Mouse (Mus musculus) midbrain, embryonic 12.5 days (tissue): ENCODE results near the gene Zscan2. TPM values are rescaled to one million over a fixed set of nuclear protein-coding genes. Genes with fewer than 3 reads are reported as not detected.

ENCODE experiments used
- ATAC-seq: fragments of 200-750 bp; cut with Nextera tagmentation; 2 replicates; pipeline ENCODE4 v1.8.0; 2017; ENCODE audit warnings: low read depth, moderate TSS enrichment, moderate library complexity; ENCODE audit not compliant: low FRiP score
- H3K27ac ChIP-seq: fragments of 300-500 bp; sonication (generic); replicated peaks from 2 replicates; pipeline ENCODE4 v1.5.1; 2016; ENCODE audit warnings: mild to moderate bottlenecking
- H3K27me3 ChIP-seq: fragments of 300-500 bp; sonication (generic); 2 replicates; pipeline ENCODE4 v1.6.1; 2016; ENCODE audit warnings: mild to moderate bottlenecking
- H3K36me3 ChIP-seq: fragments of 300-500 bp; sonication (generic); 2 replicates; pipeline ENCODE4 v1.6.1; 2016
- H3K4me1 ChIP-seq: fragments of 300-500 bp; sonication (generic); 2 replicates; pipeline ENCODE4 v1.6.1; 2016
- H3K4me2 ChIP-seq: fragments of 300-500 bp; sonication (generic); replicated peaks from 2 replicates; pipeline ENCODE4 v1.6.1; 2016; ENCODE audit warnings: mild to moderate bottlenecking, moderate library complexity
- H3K4me3 ChIP-seq: fragments of 300-500 bp; sonication (generic); 2 replicates; pipeline ENCODE4 v1.5.1; 2016; ENCODE audit warnings: mild to moderate bottlenecking
- H3K9ac ChIP-seq: fragments of 300-500 bp; sonication (generic); replicated peaks from 2 replicates; pipeline ENCODE4 v1.6.1; 2016; ENCODE audit warnings: mild to moderate bottlenecking, moderate library complexity
- H3K9me3 ChIP-seq: fragments of 300-500 bp; sonication (generic); 2 replicates; pipeline ENCODE4 v1.6.1; 2016; ENCODE audit warnings: mild to moderate bottlenecking
- WGBS: fragments of 180-500 bp; shearing (Covaris S2); methylation state at CpG from one replicate; pipeline ENCODE4 v1.1.7; 2016; 5-methylcytosine and 5-hydroxymethylcytosine counted together
- polyA plus RNA-seq: library from polyadenylated mRNA; unstranded; fragments of >200 nt; fragmentation: Nextera tagmentation; extraction: Ambion mirVana; gene quantifications from 2 replicates; pipeline ENCODE4 v1.2.1, GENCODE M21; 2016

The Zscan2 gene
- polyA plus RNA-seq, 1 experiment from 2014 or later, result 4.1 TPM

DNA sequence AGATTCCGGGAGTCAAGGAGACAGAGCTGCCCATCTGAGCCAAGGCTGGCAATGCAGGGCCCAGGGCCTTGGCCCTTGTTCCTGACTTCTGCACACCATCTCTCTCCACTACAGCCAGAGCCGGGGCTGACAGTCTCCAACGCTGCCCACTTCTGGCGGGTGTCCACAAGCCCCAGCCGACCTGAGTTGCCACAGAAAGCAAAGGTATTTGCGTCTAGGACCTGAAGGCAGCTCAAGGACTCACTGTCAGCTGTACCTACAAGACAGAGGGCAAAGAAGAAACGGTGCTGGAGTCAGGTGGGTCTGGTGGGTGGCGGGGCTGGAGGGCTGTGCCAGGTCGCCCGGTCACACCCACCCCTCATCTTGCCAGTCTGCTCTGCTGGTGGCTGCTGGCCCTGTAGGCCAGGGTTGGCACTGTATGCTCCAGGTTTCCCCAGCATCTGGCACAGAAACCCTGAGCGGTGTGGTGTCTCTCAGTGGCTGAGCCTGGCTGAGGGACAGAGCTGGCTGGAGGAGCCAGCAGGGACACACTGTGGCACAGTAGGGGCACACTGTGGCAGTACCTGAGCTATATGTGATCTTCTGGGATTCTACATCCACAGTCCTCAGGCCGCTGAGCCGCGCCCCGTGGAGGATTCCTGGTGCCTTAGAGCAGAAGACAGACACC, 32.5 kb downstream of the Zscan2 start:
- Histone ChIP-seq H3K27me3 (no peaks in the 10 kb centered on the region), H3K9me3 (no peaks in the 10 kb centered on the region), H3K4me3 (no peak overlapping the region), H3K36me3 (peaks cover 74% of the 10 kb centered on the region), H3K4me1 (peaks cover 12% of the 10 kb centered on the region), H3K9ac (no peak overlapping the region), H3K4me2 (no peak overlapping the region), H3K27ac (no peak overlapping the region)
- 91% methylated on average over 15 of the region's 15 CpGs for WGBS
- ATAC-seq, result no peak

DNA sequence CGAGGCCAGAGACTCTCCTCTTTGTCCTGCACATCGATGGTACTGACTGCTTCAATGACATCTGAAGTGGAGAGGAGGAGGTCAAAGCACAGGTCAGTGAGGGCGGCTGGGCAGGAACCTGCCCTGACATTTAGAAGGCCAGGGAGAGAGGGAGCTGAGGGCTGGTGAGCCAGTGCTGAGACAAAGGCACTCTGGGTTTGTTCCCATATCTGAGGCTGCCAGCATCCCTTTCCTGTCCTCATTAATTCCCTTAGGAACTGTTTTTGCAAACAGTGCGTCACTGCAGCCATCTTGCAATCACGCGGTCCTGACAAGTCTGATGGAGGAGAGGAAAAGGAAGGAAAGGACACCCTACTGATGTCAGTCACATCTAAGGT, 33.0 kb downstream of the Zscan2 start:
- H3K4me2 ChIP-seq, result no peak overlapping the region
- no peaks in the 10 kb centered on the region for H3K27me3 ChIP-seq
- peaks cover 75% of the 10 kb centered on the region for H3K36me3 ChIP-seq
- H3K27ac ChIP-seq, result no peak overlapping the region
- no peak overlapping the region for H3K9ac ChIP-seq
- peaks cover 11% of the 10 kb centered on the region for H3K4me1 ChIP-seq
- no peak for ATAC-seq
- H3K9me3 ChIP-seq, result no peaks in the 10 kb centered on the region
- no peak overlapping the region for H3K4me3 ChIP-seq
- 88% methylated on average over 6 of the region's 6 CpGs for WGBS

DNA sequence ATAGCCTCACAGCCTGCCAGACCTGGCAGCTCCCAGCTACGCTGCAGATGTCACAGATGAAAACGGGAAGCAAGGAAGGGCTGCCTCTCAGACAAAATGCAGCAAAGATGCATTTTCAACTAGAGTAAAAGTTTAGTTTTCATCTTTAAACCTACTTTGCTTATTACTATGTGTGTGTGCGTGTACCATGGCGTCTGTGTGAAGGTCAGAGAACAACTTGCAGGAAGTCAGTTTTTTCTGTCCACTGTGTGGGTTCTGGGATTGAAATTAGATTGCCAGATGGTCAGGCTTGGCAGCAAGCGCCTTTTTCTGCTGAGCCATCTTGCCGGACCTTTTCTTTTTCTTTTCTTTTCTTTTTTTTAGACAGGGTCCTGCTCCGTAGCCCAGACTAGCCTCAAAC, 33.5 kb downstream of the Zscan2 start:
- no peak for ATAC-seq
- Histone ChIP-seq H3K4me3 (no peak overlapping the region), H3K4me2 (no peak overlapping the region), H3K9me3 (no peaks in the 10 kb centered on the region), H3K27ac (no peak overlapping the region), H3K9ac (no peak overlapping the region), H3K4me1 (peaks cover 6% of the 10 kb centered on the region), H3K36me3 (peaks cover 75% of the 10 kb centered on the region), H3K27me3 (no peaks in the 10 kb centered on the region)
- 93% methylated on average over 7 of the region's 7 CpGs for WGBS

DNA sequence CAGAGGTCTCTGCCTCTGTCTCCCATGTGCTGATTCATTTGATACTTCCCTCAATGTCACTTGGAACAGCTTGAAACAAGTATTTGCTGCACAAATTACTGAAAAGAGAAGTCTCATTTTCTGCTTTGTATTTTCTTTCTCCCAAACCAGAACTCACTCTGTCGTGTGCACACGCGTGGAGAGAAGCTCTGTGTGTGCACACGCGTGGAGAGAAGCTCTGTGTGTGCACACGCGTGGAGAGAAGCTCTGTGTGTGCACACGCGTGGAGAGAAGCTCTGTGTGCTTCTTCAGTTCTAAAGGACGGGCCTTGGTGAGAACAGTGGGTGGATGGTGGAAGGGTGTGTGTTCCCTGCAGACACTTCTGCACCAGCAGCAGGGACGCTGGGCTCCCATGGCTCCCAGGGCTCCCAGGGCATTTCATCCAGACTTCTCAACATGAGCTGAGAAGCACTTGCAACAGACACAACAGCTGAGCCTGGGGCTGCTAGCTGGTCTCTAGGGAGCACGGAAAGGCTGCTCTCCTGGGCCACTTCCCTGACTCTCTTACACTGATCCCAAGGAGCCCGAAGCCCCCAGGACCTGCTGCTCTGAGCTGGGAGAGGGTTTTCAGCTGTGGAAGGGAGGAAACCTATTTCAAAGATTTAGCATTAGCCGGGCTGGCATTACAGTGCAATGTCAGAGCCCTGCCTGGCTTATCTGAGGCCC, 34.2 kb downstream of the Zscan2 start:
- no peak overlapping the region for H3K4me3 ChIP-seq
- peaks cover 77% of the 10 kb centered on the region for H3K36me3 ChIP-seq
- no peaks in the 10 kb centered on the region for H3K27me3 ChIP-seq
- H3K9me3 ChIP-seq, result no peaks in the 10 kb centered on the region
- 95% methylated on average over 14 of the region's 14 CpGs for WGBS
- no peak for ATAC-seq
- no peak overlapping the region for H3K27ac ChIP-seq
- H3K4me1 ChIP-seq, result peaks cover 4% of the 10 kb centered on the region; the same call in 1 of the 2 replicates
- H3K9ac ChIP-seq, result no peak overlapping the region
- H3K4me2 ChIP-seq, result no peak overlapping the region

DNA sequence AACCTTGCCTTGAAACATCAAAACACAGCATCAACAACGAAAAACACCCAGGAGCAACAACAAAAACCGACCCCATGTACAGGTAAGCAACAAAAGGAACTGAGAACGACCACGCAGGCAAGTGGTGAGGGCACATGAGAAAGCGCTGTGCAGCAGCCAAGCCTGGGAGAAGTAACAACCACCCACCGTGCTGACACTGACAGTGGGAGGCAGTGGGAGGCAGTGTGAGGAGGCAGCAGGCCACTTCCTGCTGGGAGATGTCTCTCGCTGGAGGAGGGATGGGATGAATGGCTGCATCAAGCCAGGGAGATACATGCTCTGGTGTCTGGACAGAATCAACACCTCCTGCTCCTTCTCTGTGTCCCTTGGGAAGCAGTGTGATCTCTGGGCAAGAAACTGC, 36.4 kb downstream of the Zscan2 start:
- no peak overlapping the region for H3K27ac ChIP-seq
- no peaks in the 10 kb centered on the region for H3K9me3 ChIP-seq
- H3K4me2 ChIP-seq, result no peak overlapping the region
- WGBS, result 91% methylated on average over 7 of the region's 7 CpGs
- peaks cover 57% of the 10 kb centered on the region for H3K36me3 ChIP-seq
- H3K27me3 ChIP-seq, result no peaks in the 10 kb centered on the region
- no peak overlapping the region for H3K4me3 ChIP-seq
- no peak overlapping the region for H3K9ac ChIP-seq
- no peak for ATAC-seq
- peaks cover 16% of the 10 kb centered on the region for H3K4me1 ChIP-seq

DNA sequence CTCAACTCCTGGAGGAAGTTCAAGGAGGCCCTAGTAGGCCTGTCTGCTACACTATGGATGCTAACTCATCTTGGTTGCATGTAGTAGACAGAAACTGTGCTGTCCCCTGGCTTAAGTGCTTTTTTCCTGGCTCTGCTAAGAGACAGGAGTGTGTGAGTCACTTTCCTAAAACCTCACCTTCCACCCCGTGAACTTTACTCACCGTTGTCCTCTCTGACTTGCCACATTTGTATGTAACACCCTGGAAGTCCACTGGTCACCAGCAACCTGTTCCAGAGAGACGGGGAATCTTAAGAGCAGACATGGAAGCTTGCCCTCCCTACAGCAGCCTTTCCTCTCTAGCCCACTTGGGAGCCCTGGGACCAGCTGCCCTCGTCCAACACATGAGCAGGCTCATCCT, 37.0 kb downstream of the Zscan2 start:
- Histone ChIP-seq H3K27me3 (no peaks in the 10 kb centered on the region), H3K4me2 (no peak overlapping the region), H3K4me1 (peaks cover 18% of the 10 kb centered on the region), H3K27ac (no peak overlapping the region), H3K36me3 (peaks cover 51% of the 10 kb centered on the region), H3K9ac (no peak overlapping the region), H3K9me3 (no peaks in the 10 kb centered on the region), H3K4me3 (no peak overlapping the region)
- WGBS, result 92% methylated on average over 4 of the region's 4 CpGs
- no peak for ATAC-seq

DNA sequence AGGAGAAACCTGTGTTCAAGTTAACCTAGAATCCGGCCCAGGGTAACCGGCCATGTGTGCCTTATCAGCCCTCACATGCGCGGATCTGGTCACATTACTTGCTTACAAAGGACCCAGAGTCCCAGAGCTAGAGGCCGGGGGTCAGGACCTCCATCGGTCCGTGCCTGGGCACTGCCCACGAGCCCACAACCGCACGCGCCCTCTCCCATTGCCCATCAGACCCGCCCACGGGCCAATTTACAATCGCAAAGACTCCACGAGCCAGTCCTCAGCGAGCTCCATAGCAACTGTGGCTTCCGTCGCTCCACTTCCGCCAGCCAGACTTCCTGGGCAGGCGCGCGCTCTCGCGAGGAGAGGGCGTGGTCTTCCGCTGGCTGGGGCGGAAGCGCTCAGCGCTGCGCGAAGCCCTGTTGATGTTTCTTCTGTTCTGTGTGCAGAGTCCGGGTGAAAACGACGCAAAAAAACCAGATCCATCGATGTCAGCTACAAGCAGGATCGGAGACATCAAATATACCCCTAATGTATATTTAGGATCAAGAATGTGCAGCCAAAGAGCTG, 40.3 kb downstream of the Zscan2 start, which contains the start of gene Wdr73:
Gene Wdr73 (minus strand): TSS at position 326 of the 558 bp plus-strand sequence.
- Histone ChIP-seq H3K9me3 (no peaks in the 10 kb centered on the region), H3K27me3 (peaks cover 6% of the 10 kb centered on the region; the same call in 1 of the 2 replicates), H3K4me3 (peak within 1 kb of the TSS; percentile 84), H3K4me2 (peak within 1 kb of the TSS; percentile 82), H3K27ac (peak within 1 kb of the TSS; percentile 82), H3K36me3 (peaks cover 37% of the 10 kb centered on the region), H3K4me1 (peaks cover 30% of the 10 kb centered on the region), H3K9ac (peak within 1 kb of the TSS; percentile 62)
- peak; percentile 93 for ATAC-seq
- under 1% methylated on average over 36 of the region's 36 CpGs for WGBS

DNA sequence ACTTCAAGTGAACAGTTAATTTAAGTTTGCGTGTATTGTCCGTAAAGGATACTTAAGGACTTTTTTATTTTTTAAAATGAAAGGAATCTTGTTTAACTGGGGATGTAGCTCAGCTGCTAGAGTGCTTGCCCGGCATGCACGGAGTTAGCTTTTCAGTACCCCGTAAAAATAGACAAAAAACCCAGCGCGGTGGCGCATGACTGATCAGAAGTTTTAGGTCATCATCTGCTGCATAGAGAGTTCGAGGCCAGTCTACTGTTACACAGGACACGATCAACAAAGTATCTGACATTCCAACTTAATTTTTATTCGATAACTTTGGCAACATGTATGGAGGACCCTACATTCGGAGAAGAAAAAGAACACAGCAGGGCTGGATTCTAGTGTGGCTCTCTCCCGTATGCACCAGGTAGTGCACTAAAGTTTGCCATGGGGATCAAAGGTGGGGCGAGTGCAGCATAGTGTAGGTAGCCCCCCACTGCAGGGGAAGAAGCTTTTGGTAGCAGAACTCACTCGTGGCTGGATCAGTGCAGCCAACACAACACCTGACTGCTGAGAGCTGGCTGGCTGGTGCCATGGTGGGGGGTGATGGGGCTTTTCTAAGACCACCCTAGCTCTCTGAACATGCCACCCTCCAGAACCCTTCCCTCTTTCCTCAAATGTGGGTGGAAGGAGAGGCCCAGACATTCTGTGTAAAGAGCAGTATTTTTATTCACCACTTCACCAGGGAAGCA, 41.0 kb downstream of the Zscan2 start:
- peaks cover 34% of the 10 kb centered on the region for H3K36me3 ChIP-seq
- H3K27me3 ChIP-seq, result peaks cover 6% of the 10 kb centered on the region; the same call in 1 of the 2 replicates
- ATAC-seq, result peak; percentile 11; the same call in 1 of the 2 replicates
- H3K4me2 ChIP-seq, result peak overlapping the region; percentile 82
- peak overlapping the region; percentile 62 for H3K9ac ChIP-seq
- peak overlapping the region; percentile 82 for H3K27ac ChIP-seq
- peaks cover 30% of the 10 kb centered on the region for H3K4me1 ChIP-seq
- no peaks in the 10 kb centered on the region for H3K9me3 ChIP-seq
- H3K4me3 ChIP-seq, result peak overlapping the region; percentile 84
- WGBS, result 33% methylated on average over 15 of the region's 15 CpGs

DNA sequence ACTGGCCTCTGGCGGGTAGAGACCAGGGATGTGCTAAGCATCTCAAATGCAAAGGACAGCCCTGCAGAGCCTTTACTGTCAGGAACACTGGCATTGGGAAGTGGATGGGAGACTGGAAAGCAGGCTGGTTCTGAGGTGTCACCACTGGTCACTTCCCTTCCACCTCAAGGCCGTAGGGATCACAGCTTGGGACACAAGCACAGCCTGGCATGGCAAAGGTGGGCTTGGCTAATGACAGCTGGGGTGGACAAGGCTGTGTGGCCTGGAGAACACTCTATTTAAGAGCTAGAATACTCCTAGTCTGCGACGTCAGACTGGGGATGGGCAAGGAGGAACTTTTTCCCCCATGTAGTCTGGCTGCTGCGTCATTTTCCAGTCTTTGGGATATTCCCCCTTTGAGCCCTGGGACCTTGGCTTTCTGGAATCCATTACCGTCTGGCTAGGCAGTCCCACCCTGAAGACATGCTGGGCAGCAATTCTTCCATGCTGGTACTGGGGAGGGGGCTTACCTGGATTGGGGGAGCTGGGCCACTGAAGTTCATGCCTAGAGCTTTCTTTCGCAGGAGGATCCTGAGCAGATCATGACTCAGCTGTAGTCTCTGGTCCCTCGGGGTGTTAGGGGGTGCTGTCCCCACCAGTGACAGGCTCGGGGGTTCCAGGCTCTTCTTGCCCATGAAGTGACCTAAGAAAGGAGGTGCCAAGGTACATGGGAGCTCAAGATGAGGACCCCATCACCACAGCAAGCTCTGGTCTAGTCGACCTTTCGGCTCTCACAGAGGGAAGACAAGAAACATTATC, 43.1 kb downstream of the Zscan2 start:
- H3K9me3 ChIP-seq, result no peaks in the 10 kb centered on the region
- no peak overlapping the region for H3K27ac ChIP-seq
- peaks cover 27% of the 10 kb centered on the region; the same call in 1 of the 2 replicates for H3K36me3 ChIP-seq
- H3K4me2 ChIP-seq, result peak overlapping the region; percentile 87
- no peak overlapping the region for H3K9ac ChIP-seq
- no peak overlapping the region for H3K4me3 ChIP-seq
- WGBS, result 89% methylated on average over 11 of the region's 11 CpGs
- H3K4me1 ChIP-seq, result peaks cover 30% of the 10 kb centered on the region
- peaks cover 6% of the 10 kb centered on the region; the same call in 1 of the 2 replicates for H3K27me3 ChIP-seq
- no peak for ATAC-seq

DNA sequence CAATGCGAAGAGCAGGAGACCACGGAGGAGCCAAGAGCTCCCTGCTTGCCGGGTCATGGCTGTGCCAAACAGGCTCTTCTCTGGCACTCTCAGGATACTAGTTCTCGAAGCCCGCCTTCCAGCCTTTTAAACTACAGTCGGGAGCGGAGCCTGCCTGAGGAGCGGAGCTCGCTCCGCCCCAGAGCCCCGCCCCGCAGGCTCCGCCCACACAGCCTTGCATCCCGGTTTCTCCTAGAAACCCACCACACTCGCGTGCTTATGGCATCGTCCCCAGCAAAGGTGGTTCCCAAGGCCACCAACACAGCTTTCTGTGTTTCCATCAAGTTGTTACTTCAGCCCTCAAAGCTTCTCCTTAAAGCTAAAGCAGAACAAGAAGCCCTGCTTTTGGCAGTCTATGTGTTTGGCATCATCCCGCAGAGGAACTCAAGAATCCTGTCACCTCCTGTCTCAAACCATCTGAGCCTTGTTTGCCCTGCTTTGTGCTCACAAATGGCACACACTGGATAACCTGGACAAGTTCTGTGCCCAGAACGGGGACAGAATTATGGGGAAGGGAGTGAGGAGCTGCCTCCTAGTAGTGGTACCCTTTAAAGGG, 44.3 kb downstream of the Zscan2 start, which contains the start of gene Nmb:
Gene Nmb (minus strand): TSS at position 156 of the 595 bp plus-strand sequence.
- peak; percentile 41; the same call in 1 of the 2 replicates for ATAC-seq
- WGBS, result 4% methylated on average over 19 of the region's 19 CpGs

DNA sequence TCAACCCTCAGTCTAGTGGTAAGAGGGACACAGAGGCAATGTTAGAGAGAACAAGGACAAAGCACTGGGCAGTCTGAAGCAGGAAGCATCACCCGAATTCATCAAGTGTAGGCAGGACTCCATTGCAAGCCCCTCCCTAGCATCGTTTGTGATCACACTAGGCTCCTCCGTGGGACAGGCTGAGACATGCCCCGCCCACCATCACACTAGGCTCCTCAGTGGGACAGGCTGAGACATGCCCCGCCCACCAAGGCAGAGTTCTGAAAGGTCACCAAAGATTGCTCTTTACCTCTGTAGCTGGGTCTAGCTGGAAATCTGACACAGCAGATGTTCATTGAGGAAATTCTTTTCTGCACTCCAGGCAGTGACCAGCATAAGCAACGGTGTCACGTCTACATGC, 50.3 kb downstream of the Zscan2 start:
- no peak overlapping the region for H3K4me2 ChIP-seq
- H3K4me1 ChIP-seq, result no peaks in the 10 kb centered on the region
- WGBS, result 87% methylated on average over 7 of the region's 7 CpGs
- no peaks in the 10 kb centered on the region for H3K9me3 ChIP-seq
- peaks cover 63% of the 10 kb centered on the region for H3K36me3 ChIP-seq
- H3K27me3 ChIP-seq, result no peaks in the 10 kb centered on the region
- H3K27ac ChIP-seq, result no peak overlapping the region
- H3K4me3 ChIP-seq, result no peak overlapping the region
- H3K9ac ChIP-seq, result no peak overlapping the region
- ATAC-seq, result no peak

More for the DNA sequence above, 44.3 kb downstream of the Zscan2 start, which contains the start of gene Nmb:
- Histone ChIP-seq H3K4me3 (peak within 1 kb of the TSS; percentile 50), H3K9me3 (no peaks in the 10 kb centered on the region), H3K27ac (no peak within 1 kb of the TSS), H3K27me3 (peaks cover 6% of the 10 kb centered on the region; the same call in 1 of the 2 replicates), H3K4me2 (peak within 1 kb of the TSS; percentile 87), H3K36me3 (peaks cover 25% of the 10 kb centered on the region; the same call in 1 of the 2 replicates), H3K4me1 (peaks cover 26% of the 10 kb centered on the region), H3K9ac (peak within 1 kb of the TSS; percentile 65; the same call in 1 of the 2 replicates)
